Mouse (Mus musculus): Measurements from ENCODE around the gene Erc2. TPM values are rescaled to one million over a fixed set of nuclear protein-coding genes. Genes with fewer than 3 reads are reported as not detected.
"Not testable (repeated sequence)": the region's sequence is repeated elsewhere in the genome, so short reads cannot be mapped to it uniquely, and the experiment has no call there.

Gene Erc2
- 1 to 10 TPM; 1.0 to 1.2 (median 1.1) TPM for total RNA-seq (2022)

DNA sequence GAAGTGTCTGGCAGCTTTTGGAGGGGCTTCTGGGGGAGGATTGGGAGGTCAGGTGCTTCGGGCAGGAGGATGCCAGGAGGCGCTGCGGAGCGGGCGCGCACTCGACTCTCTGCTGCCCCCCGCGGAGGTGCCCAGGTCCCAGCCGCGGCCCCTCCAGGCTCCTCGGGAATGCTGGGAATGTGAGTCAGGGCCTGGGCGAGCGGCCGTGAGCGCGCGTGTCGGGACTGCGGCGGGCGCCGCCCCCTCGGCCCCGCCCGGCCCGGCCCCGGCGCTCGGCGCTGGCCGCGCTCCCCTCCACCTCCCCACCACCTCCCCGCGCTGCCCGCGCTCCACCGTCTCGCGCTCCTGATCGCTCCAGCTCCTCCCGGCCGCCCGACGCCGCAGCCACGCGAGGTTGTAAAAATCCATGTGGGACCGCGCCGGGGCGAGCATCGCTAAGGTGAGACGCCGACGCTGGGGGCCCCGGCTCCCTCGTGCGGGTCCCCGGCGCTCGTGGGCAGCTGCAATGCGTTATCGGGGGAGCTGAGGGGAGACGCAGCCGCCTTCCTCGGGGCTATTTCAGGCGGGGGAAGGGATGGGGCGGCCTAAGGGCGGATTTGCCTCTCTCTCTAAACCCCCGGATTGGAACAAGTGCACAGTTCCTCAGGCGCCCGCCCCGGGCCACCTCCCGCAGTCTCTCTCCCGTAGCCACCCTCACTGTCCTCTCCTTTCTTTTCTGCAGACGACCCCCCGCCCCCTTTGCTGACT, at the start of gene Erc2:
Gene Erc2 (plus strand): TSS at position 253 of the 747 bp plus-strand sequence.
- DNase-seq (ENCODE audit: low spot score) = peak; percentile 2

GRCm38 (mm10) chr14:27578443-27578842, 43.8 kb upstream of the Erc2 start:
- no peak for DNase-seq (ENCODE audit: low spot score)

GRCm38 (mm10) chr14:27589616-27590015, 32.6 kb upstream of the Erc2 start:
- not testable (repeated sequence) for DNase-seq (ENCODE audit: low spot score)

- no peak for DNase-seq (ENCODE audit: low spot score)
Measured at GRCm38 (mm10) chr14:27592163-27592562, 30.1 kb upstream of the Erc2 start.

DNA sequence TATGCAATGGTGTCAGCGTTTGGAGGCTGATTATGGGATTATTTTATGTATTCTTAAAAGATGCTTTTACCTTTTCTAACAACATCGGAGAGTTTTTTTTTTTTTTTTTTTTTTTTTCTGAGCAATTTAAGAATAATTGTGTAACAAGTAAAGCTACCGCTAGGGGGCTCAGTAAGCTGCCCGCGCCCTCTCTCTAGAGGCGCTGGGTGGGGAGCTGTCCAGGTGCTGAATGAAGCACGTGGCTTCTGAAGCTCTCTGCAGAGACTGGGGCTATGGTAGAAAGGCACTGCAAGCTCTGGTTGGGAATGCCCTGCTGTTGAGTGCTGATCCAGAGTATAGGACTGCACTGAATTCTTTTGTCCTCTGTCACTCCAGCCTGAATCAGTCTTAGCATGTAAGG, 26.0 kb upstream of the Erc2 start:
- DNase-seq (ENCODE audit: low spot score) = peak; percentile 63

GRCm38 (mm10) chr14:27602136-27602535, 20.1 kb upstream of the Erc2 start:
- DNase-seq (ENCODE audit: low spot score) = no peak

DNA sequence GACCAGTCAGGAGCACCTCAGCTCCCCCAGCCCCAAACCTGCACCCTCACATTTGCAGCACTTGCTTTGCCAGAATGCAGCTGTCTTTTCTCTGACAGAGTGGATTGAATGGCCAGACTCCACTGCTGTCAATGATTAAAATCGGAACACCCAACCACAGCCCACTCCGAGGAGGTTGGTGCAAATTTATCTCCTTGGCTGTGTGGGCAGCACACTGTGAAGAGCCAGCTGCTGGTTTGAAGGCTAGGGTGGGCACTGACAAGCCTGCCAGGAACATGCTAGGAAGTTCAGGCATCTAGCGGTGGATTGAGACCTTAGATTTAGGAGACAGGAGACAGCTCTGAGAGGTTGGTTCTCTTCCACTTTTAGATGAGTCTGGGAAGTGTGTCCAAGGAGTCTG, 14.8 kb upstream of the Erc2 start:
- DNase-seq (ENCODE audit: low spot score) = no peak

DNA sequence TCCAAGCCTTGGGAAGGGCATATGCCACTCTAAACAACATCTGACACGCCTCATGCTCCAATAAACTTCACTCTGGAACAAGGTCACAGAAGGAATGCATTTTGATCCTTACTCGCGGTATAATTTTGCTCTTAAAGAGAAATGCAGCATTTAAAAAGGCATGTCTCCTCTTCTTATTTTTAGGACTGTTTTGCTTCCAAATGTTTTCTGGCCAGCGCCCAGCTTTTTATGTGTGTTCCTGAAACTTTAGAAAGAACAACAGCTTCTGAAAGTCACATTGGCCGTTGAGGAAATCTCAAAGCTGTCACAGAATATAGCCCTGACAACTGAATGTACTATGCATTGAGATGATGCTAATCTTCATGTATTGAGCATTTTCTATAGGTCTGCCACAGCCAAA, 8.5 kb upstream of the Erc2 start:
- no peak for DNase-seq (ENCODE audit: low spot score)

DNA sequence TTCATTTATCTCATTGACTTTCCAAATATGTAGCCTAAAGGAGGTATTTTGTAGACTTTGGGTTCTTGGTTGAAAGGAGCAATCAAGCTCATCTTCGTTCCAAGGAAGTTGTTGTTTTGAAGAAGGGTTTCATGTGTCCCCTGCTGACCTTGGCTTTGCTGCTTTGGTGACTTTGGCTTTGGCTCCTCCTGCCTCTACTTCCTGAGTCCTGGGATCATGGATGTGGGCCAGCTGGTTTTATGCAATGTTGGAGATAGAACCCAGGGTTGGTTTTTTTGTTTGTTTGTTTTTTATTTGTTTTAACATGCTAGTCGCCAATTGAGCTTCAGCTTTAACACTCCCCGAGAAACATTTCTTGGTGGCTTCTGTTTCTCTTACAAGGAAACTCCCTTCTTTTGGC, 4.9 kb upstream of the Erc2 start:
- no peak for DNase-seq (ENCODE audit: low spot score)

- DNase-seq (ENCODE audit: low spot score) = no peak
Measured at GRCm38 (mm10) chr14:27621576-27621975, 652 bp upstream of the Erc2 start.

- no peak for DNase-seq (ENCODE audit: low spot score)
Measured at GRCm38 (mm10) chr14:27622923-27623219, 643 bp downstream of the Erc2 start.

- DNase-seq (ENCODE audit: low spot score) = no peak
Measured at GRCm38 (mm10) chr14:27623368-27623767, 1.1 kb downstream of the Erc2 start.

- no peak for DNase-seq (ENCODE audit: low spot score)
Measured at GRCm38 (mm10) chr14:27628701-27629100, 6.5 kb downstream of the Erc2 start.

GRCm38 (mm10) chr14:27629369-27630012, 7.3 kb downstream of the Erc2 start:
- DNase-seq (ENCODE audit: low spot score) = no peak

- no peak for DNase-seq (ENCODE audit: low spot score)
Measured at GRCm38 (mm10) chr14:27630973-27631640, 8.9 kb downstream of the Erc2 start.

- DNase-seq (ENCODE audit: low spot score) = no peak
Measured at GRCm38 (mm10) chr14:27634761-27635160, 12.5 kb downstream of the Erc2 start.

- no peak for DNase-seq (ENCODE audit: low spot score)
Measured at GRCm38 (mm10) chr14:27636556-27636955, 14.3 kb downstream of the Erc2 start.

GRCm38 (mm10) chr14:27641382-27641781, 19.2 kb downstream of the Erc2 start:
- no peak for DNase-seq (ENCODE audit: low spot score)

GRCm38 (mm10) chr14:27642981-27643380, 20.8 kb downstream of the Erc2 start:
- DNase-seq (ENCODE audit: low spot score) = no peak

DNA sequence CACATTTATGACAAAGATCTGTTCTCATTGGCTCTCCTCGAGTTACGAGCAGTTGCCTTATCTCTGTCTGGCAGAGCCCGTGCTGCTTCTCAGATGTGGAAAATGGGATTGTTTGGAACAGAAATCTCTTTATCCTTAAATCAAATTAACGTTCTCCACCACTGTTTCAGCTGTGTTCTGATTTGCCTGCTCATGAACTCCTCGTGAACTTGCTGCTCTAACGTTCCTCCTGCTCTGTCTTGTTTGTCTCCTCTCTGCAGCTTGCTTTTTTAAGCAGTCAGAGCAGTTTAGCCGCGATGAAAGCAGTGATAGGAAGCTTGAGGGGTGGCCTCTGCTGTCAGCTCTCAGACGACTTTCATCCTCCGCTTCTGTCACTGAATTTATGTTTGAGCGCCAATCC, 32.4 kb downstream of the Erc2 start:
- DNase-seq (ENCODE audit: low spot score) = no peak

DNA sequence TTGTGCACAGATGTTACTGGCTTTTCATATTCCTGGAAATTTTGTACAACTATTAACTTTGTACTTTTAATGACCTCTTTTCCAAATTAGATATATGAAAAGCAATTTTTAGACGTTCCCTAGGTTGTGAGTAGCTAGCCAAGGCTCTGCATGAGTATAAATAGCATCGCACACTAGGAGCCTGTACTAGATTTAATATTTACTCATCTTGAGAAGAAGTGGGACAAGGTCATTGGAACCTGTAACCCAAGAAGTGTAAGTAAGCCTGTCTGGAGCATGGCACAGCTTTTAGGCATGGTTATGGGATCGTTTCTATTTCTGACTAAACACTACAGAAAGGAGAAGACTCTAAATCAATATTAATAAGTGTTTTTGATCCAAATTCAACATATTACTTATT, 36.4 kb downstream of the Erc2 start:
- DNase-seq (ENCODE audit: low spot score) = peak; percentile 2

GRCm38 (mm10) chr14:27661466-27661865, 39.2 kb downstream of the Erc2 start:
- DNase-seq (ENCODE audit: low spot score) = no peak

GRCm38 (mm10) chr14:27662251-27662650, 40.0 kb downstream of the Erc2 start:
- DNase-seq (ENCODE audit: low spot score) = no peak
